Mouse (Mus musculus) liver, adult 2 months (tissue): ENCODE data around the gene Nkain2. TPM values are rescaled to one million over a fixed set of nuclear protein-coding genes. Genes with fewer than 3 reads are reported as not detected.

Source experiments
- DNase-seq: peaks from one replicate; pipeline ENCODE4 v3.0.0-alpha.2; 2011; ENCODE audit warnings: low read depth, low spot score; ENCODE audit errors: extremely low read depth
- H3K27ac ChIP-seq: fragments of 200-500 bp; replicated peaks from 2 replicates; pipeline ENCODE4 v1.5.1; 2012; ENCODE audit warnings: low read depth, mild to moderate bottlenecking, control low read depth, inconsistent platforms, low read length; ENCODE audit not compliant: insufficient read depth
- H3K27me3 ChIP-seq: fragments of 200-500 bp; 2 replicates; pipeline ENCODE4 v1.6.1; 2012; ENCODE audit warnings: mild to moderate bottlenecking, moderate library complexity, low read length, inconsistent platforms; ENCODE audit not compliant: control insufficient read depth, insufficient read depth
- H3K36me3 ChIP-seq: fragments of 200-500 bp; 2 replicates; pipeline ENCODE4 v1.6.1; 2012; ENCODE audit warnings: low read length, inconsistent platforms; ENCODE audit not compliant: control insufficient read depth, insufficient read depth
- H3K4me1 ChIP-seq: fragments of 200-500 bp; 2 replicates; pipeline ENCODE4 v1.6.1; 2011; ENCODE audit warnings: low read length; ENCODE audit not compliant: control insufficient read depth, insufficient read depth
- H3K4me3 ChIP-seq: fragments of 200-500 bp; 2 replicates; pipeline ENCODE4 v1.5.1; 2011; ENCODE audit warnings: low read depth, mild to moderate bottlenecking, control low read depth, low read length, moderate library complexity; ENCODE audit not compliant: insufficient read depth
- H3K79me2 ChIP-seq: fragments of 200-500 bp; 2 replicates; pipeline ENCODE4 v1.6.1; 2012; ENCODE audit warnings: inconsistent platforms, mild to moderate bottlenecking, low read length, moderate library complexity; ENCODE audit not compliant: control insufficient read depth, insufficient read depth
- H3K9ac ChIP-seq: fragments of 200-500 bp; 2 replicates; pipeline ENCODE4 v1.6.1; 2012; ENCODE audit warnings: low read depth, mild to moderate bottlenecking, control low read depth, inconsistent platforms, low read length
- CTCF ChIP-seq: fragments of 200-500 bp; IDR thresholded peaks from 2 replicates; pipeline ENCODE4 v1.5.1; 2011; ENCODE audit warnings: low read depth, low read length, control low read depth
- POLR2A ChIP-seq: fragments of 200-500 bp; IDR thresholded peaks from 2 replicates; pipeline ENCODE4 v1.6.1; 2011; ENCODE audit warnings: low read length, control low read depth; ENCODE audit not compliant: insufficient read depth; ENCODE audit errors: extremely low read depth
- WGBS: fragments of 180-500 bp; shearing (Covaris S2); methylation state at CpG from one replicate; pipeline ENCODE4 v1.1.7; 2018; 5-methylcytosine and 5-hydroxymethylcytosine counted together
- polyA plus RNA-seq: library from polyadenylated mRNA; depleted of rRNA; stranded (reverse); fragments of >200 nt; gene quantifications from 2 replicates; pipeline ENCODE4 v1.2.3, GENCODE M21; 2012
- total RNA-seq: library from RNA; depleted of rRNA; stranded (reverse); fragments of >200 nt; gene quantifications from 2 replicates; pipeline ENCODE4 v1.2.3, GENCODE M21; 2014

The Nkain2 gene
- total and polyA plus RNA-seq, 2 experiments = 0.23 to 0.55 TPM

GRCm38 (mm10) chr10:32029996-32030395, 860.3 kb downstream of the Nkain2 start:
- no peaks in the 10 kb centered on the region for H3K79me2 ChIP-seq
- WGBS = 25% methylated on average over 1 of the region's 1 CpGs
- no peak for DNase-seq
- TF ChIP-seq POLR2A = no peak
- no peak for TF ChIP-seq CTCF
- no peak overlapping the region for H3K27ac ChIP-seq
- H3K9ac ChIP-seq = no peak overlapping the region
- no peaks in the 10 kb centered on the region for H3K4me1 ChIP-seq
- H3K4me3 ChIP-seq = no peak overlapping the region
- no peaks in the 10 kb centered on the region for H3K36me3 ChIP-seq
- no peaks in the 10 kb centered on the region for H3K27me3 ChIP-seq

- Histone ChIP-seq H3K27ac (no peak overlapping the region), H3K4me3 (no peak overlapping the region), H3K79me2 (no peaks in the 10 kb centered on the region), H3K4me1 (no peaks in the 10 kb centered on the region), H3K27me3 (no peaks in the 10 kb centered on the region), H3K36me3 (no peaks in the 10 kb centered on the region), H3K9ac (no peak overlapping the region)
- TF ChIP-seq POLR2A (no peak), CTCF (no peak)
- WGBS = 65% methylated on average over 1 of the region's 1 CpGs
- DNase-seq = no peak
These were observed 871.9 kb downstream of the Nkain2 start for GRCm38 (mm10) chr10:32018385-32018784.

- H3K9ac ChIP-seq = no peak overlapping the region
- H3K27ac ChIP-seq = no peak overlapping the region
- no peak overlapping the region for H3K4me3 ChIP-seq
- TF ChIP-seq CTCF (no peak), POLR2A (no peak)
- H3K79me2 ChIP-seq = no peaks in the 10 kb centered on the region
- no peaks in the 10 kb centered on the region for H3K4me1 ChIP-seq
- H3K36me3 ChIP-seq = no peaks in the 10 kb centered on the region
- H3K27me3 ChIP-seq = no peaks in the 10 kb centered on the region
- 88% methylated on average over 1 of the region's 1 CpGs for WGBS
- no peak for DNase-seq
These were observed 889.0 kb downstream of the Nkain2 start for GRCm38 (mm10) chr10:32001216-32001753.

GRCm38 (mm10) chr10:31993205-31993604, 897.1 kb downstream of the Nkain2 start:
- TF ChIP-seq POLR2A = no peak
- no peak for TF ChIP-seq CTCF
- 76% methylated on average over 1 of the region's 1 CpGs for WGBS

GRCm38 (mm10) chr10:31978387-31978786, 911.9 kb downstream of the Nkain2 start:
- Histone ChIP-seq H3K4me1 (no peaks in the 10 kb centered on the region), H3K36me3 (no peaks in the 10 kb centered on the region), H3K79me2 (no peaks in the 10 kb centered on the region), H3K27me3 (no peaks in the 10 kb centered on the region), H3K9ac (no peak overlapping the region), H3K4me3 (no peak overlapping the region), H3K27ac (no peak overlapping the region)
- no peak for TF ChIP-seq POLR2A
- TF ChIP-seq CTCF = no peak
- peak; percentile 72 for DNase-seq

More at GRCm38 (mm10) chr10:31993205-31993604, 897.1 kb downstream of the Nkain2 start:
- no peaks in the 10 kb centered on the region for H3K4me1 ChIP-seq
- no peak overlapping the region for H3K27ac ChIP-seq
- H3K36me3 ChIP-seq = no peaks in the 10 kb centered on the region
- H3K4me3 ChIP-seq = no peak overlapping the region
- DNase-seq = no peak
- no peaks in the 10 kb centered on the region for H3K79me2 ChIP-seq
- no peak overlapping the region for H3K9ac ChIP-seq
- no peaks in the 10 kb centered on the region for H3K27me3 ChIP-seq

- no peaks in the 10 kb centered on the region for H3K36me3 ChIP-seq
- no peak overlapping the region for H3K9ac ChIP-seq
- TF ChIP-seq POLR2A (no peak), CTCF (no peak)
- H3K4me3 ChIP-seq = no peak overlapping the region
- no peaks in the 10 kb centered on the region for H3K79me2 ChIP-seq
- no peaks in the 10 kb centered on the region for H3K27me3 ChIP-seq
- 84% methylated on average over 2 of the region's 2 CpGs for WGBS
- H3K4me1 ChIP-seq = no peaks in the 10 kb centered on the region
- DNase-seq = no peak
- no peak overlapping the region for H3K27ac ChIP-seq
These were observed 943.0 kb downstream of the Nkain2 start for GRCm38 (mm10) chr10:31947178-31947726.
